Mouse (Mus musculus): ENCODE data around the gene Ptprf. TPM values are rescaled to one million over a fixed set of nuclear protein-coding genes. Genes with fewer than 3 reads are reported as not detected.

The Ptprf gene
- polyA plus RNA-seq, 1 experiment from 2014 or later, result 62.9 TPM

- H3K9ac ChIP-seq, result peak overlapping the region; percentile 82
- H3K4me1 ChIP-seq, result peaks cover 18% of the 10 kb centered on the region
- H3K27ac ChIP-seq, result peak overlapping the region; percentile 94
- peak overlapping the region; percentile 70 for H3K4me2 ChIP-seq
- no peaks in the 10 kb centered on the region for H3K9me3 ChIP-seq (replicated peaks)
- ATAC-seq, result peak; percentile 2
- peaks cover 19% of the 10 kb centered on the region for H3K36me3 ChIP-seq (ENCODE audit: poor library complexity, severe bottlenecking)
- WGBS, result 10% methylated on average over 17 of the region's 17 CpGs
- peak overlapping the region; percentile 69 for H3K4me3 ChIP-seq
- H3K27me3 ChIP-seq, result no peaks in the 10 kb centered on the region
Observed at GRCm38 (mm10) chr4:118180301-118181080, 110.7 kb downstream of the Ptprf start.

GRCm38 (mm10) chr4:118179467-118180300, 111.5 kb downstream of the Ptprf start, which contains the start of gene Kdm4a:
Gene Kdm4a, minus strand, starts transcription at chr4:118180043.
- peak within 1 kb of the TSS; percentile 94 for H3K27ac ChIP-seq
- peak within 1 kb of the TSS; percentile 82 for H3K9ac ChIP-seq
- no peaks in the 10 kb centered on the region for H3K9me3 ChIP-seq (replicated peaks)
- H3K4me1 ChIP-seq, result peaks cover 18% of the 10 kb centered on the region
- H3K36me3 ChIP-seq (ENCODE audit: poor library complexity, severe bottlenecking), result peaks cover 27% of the 10 kb centered on the region
- H3K4me2 ChIP-seq, result peak within 1 kb of the TSS; percentile 70
- H3K4me3 ChIP-seq, result peak within 1 kb of the TSS; percentile 69
- ATAC-seq, result peak; percentile 100
- H3K27me3 ChIP-seq, result no peaks in the 10 kb centered on the region
- under 1% methylated on average over 38 of the region's 38 CpGs for WGBS

GRCm38 (mm10) chr4:118178952-118179466, 112.2 kb downstream of the Ptprf start:
- H3K9me3 ChIP-seq (replicated peaks), result no peaks in the 10 kb centered on the region
- H3K4me1 ChIP-seq, result peaks cover 18% of the 10 kb centered on the region
- ATAC-seq, result no peak
- H3K27ac ChIP-seq, result peak overlapping the region; percentile 94
- peak overlapping the region; percentile 69 for H3K4me3 ChIP-seq
- WGBS, result 2% methylated on average over 12 of the region's 12 CpGs
- H3K27me3 ChIP-seq, result no peaks in the 10 kb centered on the region
- peak overlapping the region; percentile 82 for H3K9ac ChIP-seq
- peaks cover 34% of the 10 kb centered on the region for H3K36me3 ChIP-seq (ENCODE audit: poor library complexity, severe bottlenecking)
- peak overlapping the region; percentile 65 for H3K4me2 ChIP-seq

- no peak for ATAC-seq
- no peaks in the 10 kb centered on the region for H3K4me1 ChIP-seq
- WGBS, result 96% methylated on average over 12 of the region's 12 CpGs
- no peak overlapping the region for H3K4me2 ChIP-seq
- H3K36me3 ChIP-seq (ENCODE audit: poor library complexity, severe bottlenecking), result peaks cover 100% of the 10 kb centered on the region
- H3K9me3 ChIP-seq (replicated peaks), result no peaks in the 10 kb centered on the region
- no peak overlapping the region for H3K27ac ChIP-seq
- H3K4me3 ChIP-seq, result no peak overlapping the region
- no peaks in the 10 kb centered on the region for H3K27me3 ChIP-seq
- H3K9ac ChIP-seq, result no peak overlapping the region
Observed at GRCm38 (mm10) chr4:118172461-118172860, 118.7 kb downstream of the Ptprf start.

GRCm38 (mm10) chr4:118171006-118171405, 120.2 kb downstream of the Ptprf start:
- Histone ChIP-seq H3K27ac (no peak overlapping the region), H3K27me3 (no peaks in the 10 kb centered on the region), H3K4me3 (no peak overlapping the region), H3K4me1 (no peaks in the 10 kb centered on the region), H3K9ac (no peak overlapping the region), H3K4me2 (no peak overlapping the region), H3K36me3 (ENCODE audit: poor library complexity, severe bottlenecking) (peaks cover 100% of the 10 kb centered on the region), H3K9me3 (replicated peaks) (no peaks in the 10 kb centered on the region)
- no peak for ATAC-seq
- WGBS, result 93% methylated on average over 9 of the region's 9 CpGs

- WGBS, result 97% methylated on average over 12 of the region's 12 CpGs
- H3K9ac ChIP-seq, result no peak overlapping the region
- no peak overlapping the region for H3K4me2 ChIP-seq
- no peaks in the 10 kb centered on the region for H3K9me3 ChIP-seq (replicated peaks)
- H3K27ac ChIP-seq, result no peak overlapping the region
- H3K4me3 ChIP-seq, result no peak overlapping the region
- H3K27me3 ChIP-seq, result no peaks in the 10 kb centered on the region
- ATAC-seq, result no peak
- peaks cover 99% of the 10 kb centered on the region for H3K36me3 ChIP-seq (ENCODE audit: poor library complexity, severe bottlenecking)
- H3K4me1 ChIP-seq, result no peaks in the 10 kb centered on the region
Observed at GRCm38 (mm10) chr4:118162123-118162522, 129.1 kb downstream of the Ptprf start.

Small RNA genes lying within 50 kb of the gene (microRNA-seq; reads per million reads assigned to microRNA genes)
- gene Mir7226, result 1.9 reads per million

Other genes starting within 250 kb of the Ptprf start
- 9.2 and 10.5 TPM in 2 replicates for gene St3gal3, start 156.5 kb downstream of the Ptprf start, polyA plus RNA-seq (2015; fragmentation: Nextera tagmentation; extraction: Ambion mirVana)
- gene Kdm4a, start 111.4 kb downstream of the Ptprf start, polyA plus RNA-seq (2015; fragmentation: Nextera tagmentation; extraction: Ambion mirVana), result 57.7 and 58.7 TPM in 2 replicates
- gene Szt2, start 117.9 kb upstream of the Ptprf start, polyA plus RNA-seq (2015; fragmentation: Nextera tagmentation; extraction: Ambion mirVana), result 10.0 and 12.6 TPM in 2 replicates
- gene Med8, start 117.9 kb upstream of the Ptprf start, polyA plus RNA-seq (2015; fragmentation: Nextera tagmentation; extraction: Ambion mirVana), result 143 and 144 TPM in 2 replicates
- 24.1 and 24.3 TPM in 2 replicates for gene Elovl1, start 136.7 kb upstream of the Ptprf start, polyA plus RNA-seq (2015; fragmentation: Nextera tagmentation; extraction: Ambion mirVana)
- 251 and 259 TPM in 2 replicates for gene Cdc20, start 145.9 kb upstream of the Ptprf start, polyA plus RNA-seq (2015; fragmentation: Nextera tagmentation; extraction: Ambion mirVana)
- 0.08 and 0.37 TPM in 2 replicates for gene Mpl, start 166.1 kb upstream of the Ptprf start, polyA plus RNA-seq (2015; fragmentation: Nextera tagmentation; extraction: Ambion mirVana)
- 11.6 and 11.9 TPM in 2 replicates for gene Tie1, start 198.7 kb upstream of the Ptprf start, polyA plus RNA-seq (2015; fragmentation: Nextera tagmentation; extraction: Ambion mirVana)
- 0.18 TPM in 1 of 2 replicates, not detected in the other for gene 2610528J11Rik, start 235.6 kb upstream of the Ptprf start, polyA plus RNA-seq (2015; fragmentation: Nextera tagmentation; extraction: Ambion mirVana)

Measured in forebrain, embryonic 13.5 days (tissue).